Mouse (Mus musculus) brain, adult 2 months (tissue): Measurements from ENCODE around the gene Agl.

Experiments
- DNase-seq: peaks from one replicate; pipeline ENCODE4 v3.0.0; 2011; ENCODE audit warnings: low read depth, low spot score

Agl gene

DNA sequence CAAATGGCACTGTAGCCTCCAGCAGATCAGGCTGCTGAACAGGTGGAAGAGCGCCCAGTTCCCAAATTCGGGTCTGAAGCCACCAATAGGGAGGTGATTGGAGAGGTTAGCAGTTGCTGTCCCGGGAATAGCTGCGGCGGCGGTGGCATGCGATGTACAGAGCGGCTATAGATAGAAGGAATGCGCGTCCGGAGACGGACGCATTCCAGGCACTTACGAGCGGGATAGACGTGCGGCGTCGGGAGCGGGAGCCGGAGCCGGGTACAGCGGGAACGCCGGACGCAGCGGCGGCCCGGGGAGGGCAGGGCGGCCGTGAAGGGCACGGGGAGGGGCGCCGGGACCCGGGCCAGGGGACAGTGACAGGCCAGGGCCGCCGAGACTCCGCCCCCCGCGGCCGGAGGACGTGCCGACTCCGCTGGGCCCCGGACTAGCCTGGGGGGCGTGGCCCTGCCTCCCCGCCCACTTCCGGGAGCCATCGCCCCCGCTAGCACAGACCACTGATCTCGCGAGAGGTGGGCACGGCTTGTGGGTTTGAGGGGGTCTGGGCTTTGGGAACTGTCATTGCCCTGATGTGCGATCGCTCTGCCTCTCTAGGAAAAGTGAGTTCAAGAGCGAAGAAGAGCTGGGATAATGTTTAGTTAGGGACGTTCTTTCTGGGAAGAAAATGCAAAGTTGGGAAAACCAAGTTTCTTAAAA, at the start of gene Agl:
TSS of gene Agl (minus strand) at position 356 of the 696 bp plus-strand sequence.
- peak; percentile 94 for DNase-seq

GRCm38 (mm10) chr3:116857611-116858010, 49.6 kb upstream of the Agl start:
- DNase-seq, result no peak

GRCm38 (mm10) chr3:116852421-116852820, 44.5 kb upstream of the Agl start:
- DNase-seq, result no peak

- DNase-seq, result no peak
Observed at GRCm38 (mm10) chr3:116850376-116850775, 42.4 kb upstream of the Agl start.

DNA sequence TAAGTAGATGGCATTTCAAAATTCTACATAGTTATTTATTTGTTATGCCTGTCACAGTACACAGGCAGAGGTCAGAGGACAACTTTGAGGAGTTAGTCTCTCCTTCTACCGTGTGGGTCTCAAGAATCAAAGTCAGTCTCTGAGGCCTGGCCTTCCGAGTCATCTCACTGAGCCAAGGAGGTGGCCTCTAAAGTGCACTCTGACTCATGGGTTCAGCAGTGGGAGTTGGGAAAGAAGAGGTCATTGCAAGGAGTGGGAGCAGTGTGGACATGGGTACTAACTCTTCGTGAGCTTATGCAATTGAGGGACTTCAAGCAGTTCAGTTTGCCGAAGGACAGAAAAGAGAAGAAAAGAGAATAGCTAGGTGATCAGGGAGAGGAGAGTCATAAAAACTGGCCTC, 41.0 kb upstream of the Agl start:
- DNase-seq, result no peak

- DNase-seq, result peak; percentile 33
Observed at GRCm38 (mm10) chr3:116848099-116848498, 40.1 kb upstream of the Agl start.

DNA sequence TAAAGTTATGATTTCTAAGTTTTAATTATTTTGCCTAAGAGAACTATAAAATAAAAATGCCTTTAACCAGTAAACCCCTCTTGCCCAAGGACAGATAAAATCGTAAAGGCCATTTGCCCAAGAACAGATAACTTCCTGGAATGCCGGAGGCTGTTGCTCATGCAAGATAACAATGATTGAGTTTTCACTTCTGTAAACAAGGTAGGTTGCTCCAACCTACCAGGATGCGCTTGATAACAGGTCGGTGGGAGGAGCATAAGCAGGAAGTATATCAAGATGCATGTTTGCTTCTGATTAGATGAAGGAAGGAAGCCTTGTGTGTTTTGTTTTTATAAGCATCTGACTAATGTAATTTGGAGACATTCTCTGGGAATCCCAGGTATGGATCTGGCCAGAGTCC, 38.1 kb upstream of the Agl start:
- DNase-seq, result no peak

DNA sequence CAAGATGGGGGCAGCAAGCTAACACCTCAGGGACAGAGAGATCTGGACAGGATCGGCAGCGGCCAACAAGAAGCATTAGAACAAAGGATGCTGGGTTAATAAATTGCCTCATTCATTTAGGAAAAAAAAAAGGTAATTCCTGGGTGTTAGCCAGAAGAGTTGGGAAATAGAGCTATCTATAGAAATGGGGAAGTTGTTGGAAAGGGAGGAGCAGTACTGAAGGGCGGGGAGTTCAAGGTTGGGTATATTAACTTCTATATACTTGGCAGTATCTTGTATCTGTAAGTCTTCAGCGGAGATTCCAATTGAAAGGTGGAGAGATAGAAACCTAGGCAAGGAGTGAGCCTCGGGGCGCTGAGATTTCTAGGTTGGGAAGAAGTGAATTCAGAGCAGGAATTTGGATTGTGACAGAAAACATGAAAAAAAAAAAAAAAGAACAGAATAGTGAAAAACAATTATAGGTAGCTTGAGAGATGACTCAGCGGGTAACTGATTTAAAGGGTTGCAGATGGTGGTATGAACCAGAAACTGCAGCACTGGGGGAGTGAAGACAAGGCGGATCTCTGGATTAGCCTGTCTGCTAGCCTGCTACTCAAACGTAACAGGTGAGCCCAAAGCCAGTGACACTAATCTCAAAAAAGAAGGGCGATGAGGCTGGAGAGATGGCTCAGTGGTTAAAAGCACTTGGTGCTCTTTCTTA, 37.1 kb upstream of the Agl start:
- no peak for DNase-seq

- DNase-seq, result no peak
Observed at GRCm38 (mm10) chr3:116841311-116841710, 33.3 kb upstream of the Agl start.

DNA sequence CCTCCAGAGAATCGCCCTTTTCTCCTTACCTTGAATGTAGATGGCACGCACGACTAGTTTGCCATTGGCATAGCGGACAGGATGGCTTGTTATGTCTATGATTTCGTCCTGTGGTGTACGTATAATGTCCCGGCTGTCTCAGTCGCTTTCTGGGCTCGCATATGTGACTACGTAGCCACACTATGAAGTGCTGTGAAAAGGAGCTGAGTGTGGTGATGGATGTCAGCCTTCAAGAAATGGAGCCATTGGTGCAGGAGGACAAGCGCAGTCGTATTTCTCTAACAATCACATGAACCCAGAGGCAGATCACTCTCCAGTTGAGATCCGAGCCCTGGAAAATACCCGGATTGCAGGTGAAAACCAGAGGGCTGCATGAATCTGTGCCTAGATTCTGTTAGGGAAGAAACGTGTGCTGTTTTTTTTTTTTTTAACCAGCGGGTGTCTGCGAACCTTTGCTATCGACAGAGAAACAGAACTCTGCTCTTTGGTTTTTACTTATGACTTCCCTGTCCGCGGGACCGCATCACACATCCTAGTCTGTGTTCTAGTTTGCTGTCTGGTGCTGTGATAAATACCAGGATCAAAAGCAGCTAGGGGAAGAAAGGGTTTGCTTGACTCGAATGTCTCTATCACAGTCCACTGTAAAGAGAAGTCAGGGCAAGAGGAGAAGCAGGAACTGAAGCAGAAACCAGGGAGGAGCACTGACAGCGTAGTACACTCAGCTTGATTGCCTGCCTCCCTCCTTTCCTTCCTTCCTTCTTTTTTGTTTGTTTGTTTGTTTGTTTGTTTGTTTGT, 28.9 kb upstream of the Agl start:
- no peak for DNase-seq

DNA sequence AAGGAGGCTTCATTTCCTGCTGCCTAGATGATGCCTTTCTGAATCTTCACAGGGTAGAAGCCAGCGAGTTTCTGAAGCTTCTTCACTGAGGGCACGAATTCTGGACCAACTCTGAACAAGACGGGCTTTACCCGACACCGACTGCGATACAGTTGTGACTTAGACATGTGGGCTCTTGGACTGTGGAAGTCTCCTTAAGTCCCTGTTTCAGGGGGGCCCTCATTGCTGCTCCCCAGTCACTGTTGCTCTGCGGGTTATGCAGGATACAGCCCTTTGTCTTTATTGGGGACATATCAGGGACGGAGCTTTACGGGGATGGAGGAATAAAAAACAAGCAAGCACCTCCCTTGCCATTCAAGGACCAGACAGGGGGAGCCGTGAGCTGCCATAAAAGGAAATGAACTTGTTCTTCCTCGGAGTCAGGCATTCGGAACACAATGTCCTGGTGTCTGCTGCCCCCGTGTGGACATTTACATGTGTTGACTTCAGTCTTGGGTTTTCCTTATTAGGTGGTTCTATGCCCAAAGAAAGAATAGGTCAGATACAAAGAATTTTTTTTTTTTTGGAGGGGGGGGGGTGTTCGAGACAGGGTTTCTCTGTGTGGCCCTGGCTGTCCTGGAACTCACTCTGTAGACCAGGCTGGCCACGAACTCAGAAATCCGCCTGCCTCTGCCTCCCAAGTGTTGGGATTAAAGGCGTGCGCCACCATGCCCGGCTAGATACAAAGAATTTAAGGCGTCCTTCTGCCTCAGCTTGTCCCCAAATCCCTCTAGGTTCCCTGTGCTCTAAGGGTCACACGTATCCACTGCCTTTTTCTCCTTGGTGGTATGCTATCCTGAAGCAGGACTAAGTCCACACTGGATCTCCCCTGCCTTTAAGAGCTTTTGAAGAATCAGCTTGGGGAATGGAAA, 28.1 kb upstream of the Agl start:
- peak; percentile 94 for DNase-seq

- no peak for DNase-seq
Observed at GRCm38 (mm10) chr3:116835350-116835749, 27.4 kb upstream of the Agl start.

GRCm38 (mm10) chr3:116834241-116834640, 26.3 kb upstream of the Agl start:
- no peak for DNase-seq

GRCm38 (mm10) chr3:116833491-116833890, 25.5 kb upstream of the Agl start:
- no peak for DNase-seq

- DNase-seq, result peak; percentile 65
Observed at GRCm38 (mm10) chr3:116832526-116833310, 24.8 kb upstream of the Agl start.

DNA sequence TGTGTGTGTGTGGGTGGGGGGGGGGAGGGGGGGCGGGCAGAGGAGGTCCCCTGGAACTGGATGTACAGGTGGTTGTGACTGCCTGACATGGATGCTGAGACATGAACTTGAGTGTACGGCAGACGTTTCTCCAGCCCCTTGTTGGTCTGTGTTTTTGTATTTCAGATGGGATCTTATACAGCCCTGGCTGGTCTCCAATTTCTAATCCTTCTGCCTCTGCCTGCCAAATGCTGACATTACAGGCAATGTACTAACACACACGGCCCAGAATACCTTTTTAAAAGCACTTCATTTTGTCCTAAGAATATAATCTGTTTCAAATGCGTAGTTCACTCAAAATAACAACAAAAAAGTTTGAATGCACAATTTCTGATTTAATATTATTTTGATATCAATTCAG, 23.4 kb upstream of the Agl start:
- DNase-seq, result no peak

DNA sequence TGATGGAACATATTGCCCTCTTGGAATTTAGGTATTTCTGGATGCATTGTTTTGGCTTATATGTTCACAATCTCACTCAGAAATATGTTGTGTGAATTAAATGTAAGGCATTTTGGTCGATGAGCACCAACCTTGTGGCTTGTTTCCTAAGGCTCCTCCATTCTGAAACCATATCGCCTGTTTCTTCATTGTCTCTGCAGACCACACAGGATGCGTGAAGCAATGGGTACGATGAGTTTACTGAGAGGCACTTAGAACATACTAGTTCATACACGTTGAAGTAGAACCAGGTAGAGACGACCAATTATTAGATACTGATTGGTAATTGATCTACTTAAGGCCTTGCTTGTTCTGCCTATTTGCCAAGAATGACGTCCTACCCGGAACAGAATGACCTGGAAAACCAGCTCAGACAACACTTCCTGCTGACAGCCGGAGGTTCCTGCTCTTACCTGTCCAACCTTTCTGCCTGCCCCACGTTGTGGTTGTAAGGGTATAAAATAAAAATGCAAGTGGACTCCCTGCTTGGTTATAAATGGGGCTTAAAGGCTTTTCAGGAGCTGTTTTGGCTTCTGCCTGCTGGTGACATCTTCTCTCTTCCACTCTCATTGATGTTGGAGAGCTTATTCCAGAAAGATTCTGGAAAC, 21.4 kb upstream of the Agl start:
- DNase-seq, result no peak

DNA sequence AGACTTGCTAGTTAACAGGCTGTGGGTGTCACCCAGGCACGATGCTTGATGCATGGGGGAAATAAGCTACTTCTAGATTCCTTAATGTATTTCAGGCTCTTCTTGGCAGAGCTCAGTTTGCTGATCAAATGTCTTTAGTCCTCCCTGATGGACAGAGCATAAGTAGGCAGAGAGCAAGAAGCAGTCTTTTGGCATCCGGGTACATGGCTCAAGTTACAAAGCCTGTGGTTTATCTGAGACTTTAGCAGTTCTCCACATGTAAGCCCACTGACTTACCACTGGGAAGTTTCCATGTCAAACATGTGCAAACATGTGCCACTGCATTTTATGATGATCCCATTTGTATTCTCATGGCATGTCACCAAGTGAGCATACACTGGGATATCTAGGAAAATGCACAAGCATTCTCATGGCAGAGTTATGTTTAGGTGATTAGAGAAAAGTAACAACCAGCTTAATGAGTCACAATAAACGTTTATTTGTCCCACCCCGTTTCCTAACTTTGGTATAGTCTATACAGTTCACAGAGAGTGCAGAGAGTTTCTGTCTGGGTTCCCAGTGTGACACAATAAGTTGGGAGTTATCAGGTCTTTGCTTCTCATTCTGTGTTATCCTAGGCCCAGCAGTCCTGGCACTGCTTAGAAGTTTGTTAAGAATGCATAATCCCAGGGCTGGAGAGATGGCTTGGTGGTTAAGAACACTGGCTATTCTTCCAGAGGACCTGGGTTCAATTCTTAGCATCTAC, 18.7 kb upstream of the Agl start:
- DNase-seq, result no peak

DNA sequence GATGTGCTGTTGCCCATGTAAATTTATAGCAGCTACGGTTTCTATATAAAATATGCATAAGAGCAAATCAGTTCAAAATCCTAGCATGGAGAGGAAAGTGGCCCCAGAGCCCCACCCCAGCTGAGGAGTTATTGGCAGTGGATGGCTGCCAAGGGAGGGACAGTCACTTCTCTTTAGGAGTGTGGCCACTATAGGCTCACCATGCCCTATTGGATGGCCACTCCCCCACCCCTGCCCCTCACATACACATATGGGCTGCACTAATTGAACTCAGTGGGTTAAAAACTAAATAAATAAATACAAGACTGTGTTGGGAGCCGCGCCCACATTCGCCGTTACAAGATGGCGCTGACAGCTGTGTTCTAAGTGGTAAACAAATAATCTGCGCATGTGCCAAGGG, 9.3 kb upstream of the Agl start:
- no peak for DNase-seq
